Mouse (Mus musculus): ENCODE results near the gene Heatr1.

GRCm38 (mm10) chr13:12386286-12386685, 8.5 kb upstream of the Heatr1 start:
- TF ChIP-seq HCFC1 (IDR thresholded peaks at IDR 0.05; ENCODE audit: borderline replicate concordance, insufficient read depth, low read length): no peak
- no peak for TF ChIP-seq ZNF384 (IDR thresholded peaks at IDR 0.05; ENCODE audit: low read depth, low read length)

Data from ES-E14 (cell line).